Mouse (Mus musculus): Measurements from ENCODE around the gene Mdga1.

DNA sequence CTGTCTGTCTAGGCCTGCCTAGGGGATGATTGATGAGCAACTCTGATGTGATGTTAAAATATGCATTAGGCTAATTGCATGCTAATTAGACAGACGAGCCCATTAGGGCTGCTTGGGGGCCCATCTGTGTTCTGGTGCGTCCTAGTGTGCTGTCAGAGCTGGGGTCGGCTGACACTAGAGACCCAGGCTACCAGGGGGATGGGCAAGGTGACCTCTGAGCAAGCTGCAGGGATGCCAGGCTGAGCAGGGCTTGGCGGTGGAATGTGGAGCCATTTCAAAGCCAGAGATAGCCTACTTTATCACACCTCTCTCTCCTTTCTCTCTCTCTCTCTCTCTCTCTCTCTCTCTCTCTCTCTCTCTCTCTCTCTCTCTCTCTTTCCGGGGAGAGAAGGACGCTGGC lies 49.8 kb downstream of the Mdga1 start:
- TF ChIP-seq SRF (IDR thresholded peaks at IDR 0.05; ENCODE audit: control insufficient read depth, insufficient read length, low read depth) (no peak), REST (IDR thresholded peaks at IDR 0.05; ENCODE audit: insufficient read depth, insufficient read length) (no peak), POLR2A (IDR thresholded peaks at IDR 0.05; ENCODE audit: insufficient read length, low read depth) (no peak), TCF12 (IDR thresholded peaks at IDR 0.05; ENCODE audit: insufficient read depth, poor library complexity, severe bottlenecking) (no peak), CEBPB (IDR thresholded peaks at IDR 0.05; ENCODE audit: insufficient read depth, poor library complexity, severe bottlenecking) (no peak), MYOG (IDR thresholded peaks at IDR 0.05; ENCODE audit: control insufficient read depth in 1 of 3, insufficient read depth in 1 of 3, insufficient read length in 2 of 3, low read depth in 2 of 3) (no peak), USF1 (IDR thresholded peaks at IDR 0.05; ENCODE audit: low read depth) (no peak), POLR2AphosphoS2 (IDR thresholded peaks at IDR 0.05; ENCODE audit: insufficient read length, low read depth) (no peak), MAX (IDR thresholded peaks at IDR 0.05; ENCODE audit: low read depth) (no peak), MYOD1 (IDR thresholded peaks at IDR 0.05; ENCODE audit: control insufficient read depth in 1 of 3, insufficient read length in 2 of 3, low read depth in 2 of 3) (no peak), E2F4 (IDR thresholded peaks at IDR 0.05; ENCODE audit: insufficient read depth) (no peak)
